Mouse (Mus musculus): ENCODE results near the gene Srsf11. TPM values are rescaled to one million over a fixed set of nuclear protein-coding genes. Genes with fewer than 3 reads are reported as not detected.

Gene Srsf11
- 138 TPM for polyA plus RNA-seq (2014; fragmentation: Illumina TruSeq; extraction: RNeasy Lipid Tissue Mini Kit (QIAGEN cat#74804); ENCODE audit: low read depth, low replicate concordance)

DNA sequence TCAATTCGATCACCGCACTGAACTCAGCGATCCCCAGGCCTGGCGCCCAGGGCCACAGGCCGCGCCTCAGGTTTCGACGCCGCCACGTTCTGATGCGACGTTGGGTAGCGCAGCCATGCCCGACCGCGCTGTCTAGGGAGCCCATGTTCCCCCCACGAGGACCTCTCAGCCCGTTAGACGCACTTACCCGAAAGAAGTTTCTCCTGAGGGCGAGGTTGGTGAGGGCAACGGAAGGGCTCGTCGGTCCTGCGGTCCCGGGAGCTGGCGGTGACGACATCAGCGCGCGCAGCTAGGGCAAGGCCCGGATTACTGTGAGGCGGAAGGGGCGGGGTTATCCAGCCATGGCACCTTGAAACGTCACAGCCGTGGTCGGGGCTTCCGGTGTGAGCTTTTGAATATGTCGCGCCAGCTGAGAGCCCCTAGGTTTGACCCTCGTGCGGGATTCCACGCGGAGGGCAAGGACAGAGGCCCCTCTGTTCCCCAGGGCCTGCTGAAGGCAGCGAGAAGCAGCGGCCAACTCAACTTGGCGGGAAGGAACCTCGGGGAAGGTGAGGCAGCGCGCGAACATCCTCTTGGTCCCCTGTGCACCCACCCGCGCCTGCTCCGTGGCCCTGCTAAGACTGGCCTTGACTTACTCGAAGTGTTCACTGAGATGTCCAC is at the start of gene Srsf11, which contains the start of gene Lrrc40:
TSS of gene Srsf11 (minus strand) at position 311 of the 660 bp plus-strand sequence.
TSS of gene Lrrc40 (plus strand) at position 334 of the 660 bp plus-strand sequence.

Other genes with a start within 250 kb of the Srsf11 start
- gene Cth, start 111.6 kb downstream of the Srsf11 start, polyA plus RNA-seq (2014; fragmentation: Illumina TruSeq; extraction: RNeasy Lipid Tissue Mini Kit (QIAGEN cat#74804); ENCODE audit: low read depth, low replicate concordance) = 701 TPM
- gene Ankrd13c, start 89.4 kb downstream of the Srsf11 start, polyA plus RNA-seq (2014; fragmentation: Illumina TruSeq; extraction: RNeasy Lipid Tissue Mini Kit (QIAGEN cat#74804); ENCODE audit: low read depth, low replicate concordance) = 41.3 TPM
- 26.3 TPM for gene Lrrc40, start within 50 bp of the Srsf11 start, polyA plus RNA-seq (2014; fragmentation: Illumina TruSeq; extraction: RNeasy Lipid Tissue Mini Kit (QIAGEN cat#74804); ENCODE audit: low read depth, low replicate concordance)

All from liver, adult 10 weeks (tissue).